Mouse (Mus musculus) MEL (cell line): Measurements from ENCODE around the gene S100pbp.

Experiments used
- CTCF ChIP-seq, 3 experiments: IDR thresholded peaks in 2 of 3; conservative IDR thresholded peaks in 1 of 3; 2 replicates each; pipeline ENCODE4 v1.5.1; 2011 to 2012; ENCODE audit warnings: low read length in 3 of 3, low read depth in 2 of 3, mild to moderate bottlenecking in 2 of 3, improper control_type of control experiment in 1 of 3, inconsistent platforms in 1 of 3, mixed read lengths in 1 of 3, moderate library complexity in 1 of 3; ENCODE audit not compliant: control insufficient read depth in 1 of 3, insufficient read depth in 1 of 3, poor library complexity in 1 of 3, severe bottlenecking in 1 of 3
- MAFK ChIP-seq: IDR thresholded peaks from 2 replicates; pipeline ENCODE4 v1.6.1; 2011; ENCODE audit warnings: low read depth, mild to moderate bottlenecking, low read length, improper control_type of control experiment, borderline replicate concordance
- MAX ChIP-seq: IDR thresholded peaks from 2 replicates; pipeline ENCODE4 v1.6.1; 2011; ENCODE audit warnings: low read length, improper control_type of control experiment
- POLR2A ChIP-seq, 2 experiments: IDR thresholded peaks; 2 replicates each; pipeline ENCODE4 v1.6.1; 2011 to 2012; ENCODE audit warnings: low read length in 2 of 2, mild to moderate bottlenecking in 2 of 2, control low read depth in 1 of 2, improper control_type of control experiment in 1 of 2, low read depth in 1 of 2, moderate library complexity in 1 of 2; ENCODE audit not compliant: control insufficient read depth in 1 of 2, insufficient read depth in 1 of 2, poor library complexity in 1 of 2
- POLR2AphosphoS2 ChIP-seq: IDR thresholded peaks from 2 replicates; pipeline ENCODE4 v1.6.1; 2011; ENCODE audit warnings: low read length, improper control_type of control experiment
- TAL1 ChIP-seq: IDR thresholded peaks from 2 replicates; pipeline ENCODE4 v1.6.1; 2012; ENCODE audit warnings: mild to moderate bottlenecking, inconsistent platforms, low read length, moderate library complexity, mixed read lengths
- USF1 ChIP-seq: IDR thresholded peaks from 2 replicates; pipeline ENCODE4 v1.6.1; 2014; ENCODE audit warnings: low read depth, mild to moderate bottlenecking, inconsistent platforms, low read length, improper control_type of control experiment, moderate library complexity

DNA sequence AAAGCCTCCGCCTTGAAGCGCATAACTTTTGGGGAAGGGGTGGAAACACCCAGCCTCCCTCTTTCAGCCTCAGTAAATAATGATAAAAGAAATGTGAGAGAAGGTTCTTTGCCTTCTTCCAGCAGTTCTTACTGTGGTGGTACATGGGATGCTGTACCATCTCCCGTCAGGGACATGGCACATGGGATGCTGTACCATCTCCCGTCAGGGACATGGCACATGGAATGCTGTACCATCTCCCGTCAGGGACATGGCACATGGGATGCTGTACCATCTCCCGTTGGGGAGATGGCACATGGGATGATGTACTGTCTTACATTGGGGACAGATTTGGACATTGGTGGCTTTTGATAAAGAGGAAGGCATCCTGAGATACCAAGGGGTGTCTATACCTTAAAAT, 8.0 kb upstream of the S100pbp start:
- TF ChIP-seq MAX (no peak), POLR2A (IDR thresholded peaks at IDR 0.05; ENCODE audit: control insufficient read depth in 1 of 2, insufficient read depth in 1 of 2, low read depth in 1 of 2, low read length in 2 of 2, poor library complexity in 1 of 2) (no peak), TAL1 (no peak), USF1 (no peak), CTCF (IDR thresholded peaks at IDR 0.05 in 2 of 3, conservative IDR thresholded peaks at IDR 0.05 in 1 of 3; ENCODE audit: control insufficient read depth in 1 of 3, insufficient read depth in 1 of 3, low read depth in 2 of 3, low read length in 3 of 3, poor library complexity in 1 of 3, severe bottlenecking in 1 of 3) (no peak), MAFK (no peak), POLR2AphosphoS2 (no peak)
